Mouse (Mus musculus) MEL (cell line): Measurements from ENCODE around the gene Olfr1093.

Source experiments
- CTCF ChIP-seq, 3 experiments: IDR thresholded peaks in 2 of 3; conservative IDR thresholded peaks in 1 of 3; 2 replicates each; pipeline ENCODE4 v1.5.1; 2011 to 2012; ENCODE audit warnings: low read length in 3 of 3, low read depth in 2 of 3, mild to moderate bottlenecking in 2 of 3, improper control_type of control experiment in 1 of 3, inconsistent platforms in 1 of 3, mixed read lengths in 1 of 3, moderate library complexity in 1 of 3; ENCODE audit not compliant: control insufficient read depth in 1 of 3, insufficient read depth in 1 of 3, poor library complexity in 1 of 3, severe bottlenecking in 1 of 3
- EP300 ChIP-seq, 2 experiments: IDR thresholded peaks; 2 replicates each; pipeline ENCODE4 v1.6.1; 2011; ENCODE audit warnings: improper control_type of control experiment in 2 of 2, low read length in 2 of 2, low read depth in 1 of 2, mild to moderate bottlenecking in 1 of 2
- GATA1 ChIP-seq: IDR thresholded peaks from 2 replicates; pipeline ENCODE4 v1.6.1; 2011; ENCODE audit warnings: low read depth, low read length, improper control_type of control experiment
- MAFK ChIP-seq: IDR thresholded peaks from 2 replicates; pipeline ENCODE4 v1.6.1; 2011; ENCODE audit warnings: low read depth, mild to moderate bottlenecking, low read length, improper control_type of control experiment, borderline replicate concordance
- POLR2A ChIP-seq, 2 experiments: IDR thresholded peaks; 2 replicates each; pipeline ENCODE4 v1.6.1; 2011 to 2012; ENCODE audit warnings: low read length in 2 of 2, mild to moderate bottlenecking in 2 of 2, control low read depth in 1 of 2, improper control_type of control experiment in 1 of 2, low read depth in 1 of 2, moderate library complexity in 1 of 2; ENCODE audit not compliant: control insufficient read depth in 1 of 2, insufficient read depth in 1 of 2, poor library complexity in 1 of 2
- POLR2AphosphoS2 ChIP-seq: IDR thresholded peaks from 2 replicates; pipeline ENCODE4 v1.6.1; 2011; ENCODE audit warnings: low read length, improper control_type of control experiment
- SMC3 ChIP-seq: IDR thresholded peaks from 2 replicates; pipeline ENCODE4 v1.6.1; 2011; ENCODE audit warnings: low read depth, low read length, improper control_type of control experiment
- TCF12 ChIP-seq: IDR thresholded peaks from 2 replicates; pipeline ENCODE4 v1.6.1; 2014; ENCODE audit warnings: low read depth, mild to moderate bottlenecking, inconsistent platforms, low read length, improper control_type of control experiment, moderate library complexity
- USF1 ChIP-seq: IDR thresholded peaks from 2 replicates; pipeline ENCODE4 v1.6.1; 2014; ENCODE audit warnings: low read depth, mild to moderate bottlenecking, inconsistent platforms, low read length, improper control_type of control experiment, moderate library complexity
- ZMIZ1 ChIP-seq: IDR thresholded peaks from 2 replicates; pipeline ENCODE4 v1.6.1; 2012; ENCODE audit warnings: low read depth, mild to moderate bottlenecking, inconsistent platforms, low read length, improper control_type of control experiment, moderate library complexity
- ZNF384 ChIP-seq: IDR thresholded peaks from 2 replicates; pipeline ENCODE4 v1.6.1; 2012; ENCODE audit warnings: low read depth, mild to moderate bottlenecking, inconsistent platforms, low read length, improper control_type of control experiment

DNA sequence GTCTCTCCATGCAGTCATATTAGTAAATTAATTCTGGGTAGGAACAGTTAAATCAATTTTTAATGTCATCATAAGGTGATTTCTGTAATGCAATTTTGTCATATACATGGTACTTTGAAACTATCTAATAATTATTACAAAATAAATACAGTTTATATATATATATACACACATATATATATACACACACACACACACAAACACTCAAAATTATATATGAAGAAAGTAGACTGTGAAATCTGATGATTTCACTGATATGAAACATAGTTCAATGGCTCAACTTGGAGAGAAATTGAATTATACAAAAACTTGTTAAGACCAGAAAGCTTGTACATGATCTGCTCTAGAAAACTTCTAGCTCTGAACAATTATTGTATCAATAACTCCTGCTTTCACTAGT, 48.7 kb upstream of the Olfr1093 start, which contains the start of gene Olfr1089:
- TF ChIP-seq CTCF (IDR thresholded peaks at IDR 0.05 in 2 of 3, conservative IDR thresholded peaks at IDR 0.05 in 1 of 3; ENCODE audit: control insufficient read depth in 1 of 3, insufficient read depth in 1 of 3, low read depth in 2 of 3, low read length in 3 of 3, poor library complexity in 1 of 3, severe bottlenecking in 1 of 3) (no peak), EP300 (IDR thresholded peaks at IDR 0.05; ENCODE audit: low read depth in 1 of 2, low read length in 2 of 2) (no peak), ZMIZ1 (no peak), POLR2AphosphoS2 (no peak), MAFK (no peak), USF1 (no peak), SMC3 (no peak), GATA1 (no peak), TCF12 (no peak), ZNF384 (no peak), POLR2A (IDR thresholded peaks at IDR 0.05; ENCODE audit: control insufficient read depth in 1 of 2, insufficient read depth in 1 of 2, low read depth in 1 of 2, low read length in 2 of 2, poor library complexity in 1 of 2) (no peak)
